Mouse (Mus musculus): ENCODE data around the gene Dot1l. TPM values are rescaled to one million over a fixed set of nuclear protein-coding genes. Genes with fewer than 3 reads are reported as not detected.
A peak's percentile ranks its signal among the peaks of the same experiment; 100 is the strongest.

Dot1l gene
- polyA plus RNA-seq, 1 experiment from 2014 or later, result 13.6 TPM

DNA sequence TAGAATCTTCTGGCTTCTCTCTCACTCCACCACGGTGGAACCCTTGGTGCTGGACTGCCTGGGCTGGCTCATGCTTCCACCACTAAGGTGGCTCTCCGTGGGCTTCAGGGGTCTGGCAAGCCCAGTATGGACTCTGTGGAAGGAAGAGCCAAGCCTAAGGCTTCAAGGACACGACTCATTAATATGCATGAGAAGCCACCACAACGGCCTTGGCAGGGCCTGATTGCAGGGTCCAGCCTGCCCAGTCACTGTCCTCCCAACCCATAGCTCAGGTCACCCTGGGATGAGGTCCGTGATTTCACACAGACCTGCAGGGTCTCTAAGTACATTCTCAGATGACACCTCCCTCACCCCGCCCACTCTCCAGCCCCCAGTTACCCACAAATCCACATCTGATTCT lies 84.8 kb downstream of the Dot1l start:
- peaks cover 24% of the 10 kb centered on the region for H3K27me3 ChIP-seq (replicated peaks; ENCODE audit: control insufficient read depth, insufficient read depth, low read length)
- no peak overlapping the region for H3K27ac ChIP-seq (ENCODE audit: low read depth, low read length)
- 62% methylated on average over 6 of the region's 6 CpGs for WGBS
- no peaks in the 10 kb centered on the region for H3K36me3 ChIP-seq (ENCODE audit: control insufficient read depth, insufficient read depth, low read length)
- no peak overlapping the region for H3K9ac ChIP-seq (ENCODE audit: low read length)
- ATAC-seq (no peak), DNase-seq (ENCODE audit: low spot score) (no peak)
- H3K4me2 ChIP-seq (ENCODE audit: low read length), result no peak overlapping the region
- H3K4me1 ChIP-seq (ENCODE audit: control insufficient read depth, insufficient read depth, low read length), result peaks cover 5% of the 10 kb centered on the region; the same call in 1 of the 2 replicates
- no peaks in the 10 kb centered on the region for H3K9me3 ChIP-seq (replicated peaks; ENCODE audit: control insufficient read depth, low read length)
- no peak overlapping the region for H3K4me3 ChIP-seq (ENCODE audit: low read depth, low read length)

DNA sequence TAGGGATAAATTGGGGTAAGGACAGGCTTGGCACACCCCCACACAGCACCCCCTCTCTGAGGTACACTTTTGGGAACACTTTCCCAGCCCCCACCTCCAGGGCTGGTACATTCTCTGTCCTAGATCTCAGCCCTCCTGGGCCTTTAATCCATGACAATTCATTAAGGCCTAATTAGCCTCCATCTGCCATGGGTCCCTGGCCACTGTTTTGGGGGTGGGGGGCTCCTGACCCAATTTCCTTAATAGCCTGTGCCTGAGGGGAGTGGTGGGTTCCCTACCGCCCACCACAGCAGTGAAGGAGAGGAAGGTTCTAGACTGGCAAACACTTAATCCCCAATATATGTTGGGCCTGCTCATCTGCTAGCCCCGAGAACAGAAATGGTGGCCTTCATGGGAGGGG lies 86.7 kb downstream of the Dot1l start:
- H3K36me3 ChIP-seq (ENCODE audit: control insufficient read depth, insufficient read depth, low read length), result no peaks in the 10 kb centered on the region
- 70% methylated on average over 2 of the region's 2 CpGs for WGBS
- H3K27me3 ChIP-seq (replicated peaks; ENCODE audit: control insufficient read depth, insufficient read depth, low read length), result peaks cover 24% of the 10 kb centered on the region

DNA sequence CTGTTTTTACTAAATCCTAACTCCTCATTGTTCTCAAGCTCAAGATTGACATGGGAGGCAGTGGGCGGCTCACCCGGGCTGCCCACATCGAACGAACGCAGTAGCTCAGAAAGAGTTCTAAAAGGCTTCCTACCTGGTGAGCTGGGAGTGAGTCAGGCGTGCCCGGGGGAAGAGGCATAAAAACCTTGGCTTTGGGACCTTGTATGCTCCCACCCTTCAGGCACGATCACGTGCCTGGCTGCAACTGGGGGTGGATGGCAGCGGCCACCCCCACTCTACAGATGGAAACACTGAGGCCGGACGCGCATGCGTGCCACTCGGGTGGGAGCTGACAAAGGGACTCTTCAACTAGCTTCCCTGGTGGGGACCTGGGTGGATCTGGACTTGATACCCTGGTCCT lies 87.3 kb downstream of the Dot1l start:
- Histone ChIP-seq H3K4me1 (ENCODE audit: control insufficient read depth, insufficient read depth, low read length) (peaks cover 5% of the 10 kb centered on the region; the same call in 1 of the 2 replicates), H3K4me3 (ENCODE audit: low read depth, low read length) (no peak overlapping the region), H3K27me3 (replicated peaks; ENCODE audit: control insufficient read depth, insufficient read depth, low read length) (peaks cover 24% of the 10 kb centered on the region), H3K36me3 (ENCODE audit: control insufficient read depth, insufficient read depth, low read length) (no peaks in the 10 kb centered on the region), H3K9ac (ENCODE audit: low read length) (no peak overlapping the region), H3K4me2 (ENCODE audit: low read length) (no peak overlapping the region), H3K9me3 (replicated peaks; ENCODE audit: control insufficient read depth, low read length) (no peaks in the 10 kb centered on the region), H3K27ac (ENCODE audit: low read depth, low read length) (no peak overlapping the region)
- ATAC-seq (no peak), DNase-seq (ENCODE audit: low spot score) (no peak)
- WGBS, result 85% methylated on average over 15 of the region's 15 CpGs

More for the DNA sequence above, 86.7 kb downstream of the Dot1l start:
- Histone ChIP-seq H3K4me3 (ENCODE audit: low read depth, low read length) (no peak overlapping the region), H3K4me2 (ENCODE audit: low read length) (no peak overlapping the region), H3K27ac (ENCODE audit: low read depth, low read length) (no peak overlapping the region), H3K4me1 (ENCODE audit: control insufficient read depth, insufficient read depth, low read length) (peaks cover 5% of the 10 kb centered on the region; the same call in 1 of the 2 replicates), H3K9ac (ENCODE audit: low read length) (no peak overlapping the region), H3K9me3 (replicated peaks; ENCODE audit: control insufficient read depth, low read length) (no peaks in the 10 kb centered on the region)
- DNase-seq (ENCODE audit: low spot score) (no peak), ATAC-seq (no peak)

GRCm38 (mm10) chr10:80843087-80843930 lies 88.3 kb downstream of the Dot1l start:
- ATAC-seq (peak; percentile 21; the same call in 1 of the 2 replicates), DNase-seq (ENCODE audit: low spot score) (no peak)
- Histone ChIP-seq H3K4me3 (ENCODE audit: low read depth, low read length) (peak overlapping the region; percentile 45), H3K9ac (ENCODE audit: low read length) (peak overlapping the region; percentile 64), H3K4me1 (ENCODE audit: control insufficient read depth, insufficient read depth, low read length) (peaks cover 5% of the 10 kb centered on the region; the same call in 1 of the 2 replicates), H3K4me2 (ENCODE audit: low read length) (peak overlapping the region; percentile 81), H3K27me3 (replicated peaks; ENCODE audit: control insufficient read depth, insufficient read depth, low read length) (peaks cover 24% of the 10 kb centered on the region), H3K36me3 (ENCODE audit: control insufficient read depth, insufficient read depth, low read length) (no peaks in the 10 kb centered on the region), H3K27ac (ENCODE audit: low read depth, low read length) (no peak overlapping the region), H3K9me3 (replicated peaks; ENCODE audit: control insufficient read depth, low read length) (no peaks in the 10 kb centered on the region)
- 7% methylated on average over 28 of the region's 32 CpGs for WGBS

GRCm38 (mm10) chr10:80843931-80844547 lies 89.0 kb downstream of the Dot1l start, which contains the start of gene Lingo3:
Lingo3 (minus strand) TSS chr10:80844039.
- Histone ChIP-seq H3K9me3 (replicated peaks; ENCODE audit: control insufficient read depth, low read length) (no peaks in the 10 kb centered on the region), H3K27ac (ENCODE audit: low read depth, low read length) (no peak within 1 kb of the TSS), H3K27me3 (replicated peaks; ENCODE audit: control insufficient read depth, insufficient read depth, low read length) (peaks cover 24% of the 10 kb centered on the region), H3K36me3 (ENCODE audit: control insufficient read depth, insufficient read depth, low read length) (no peaks in the 10 kb centered on the region), H3K4me3 (ENCODE audit: low read depth, low read length) (peak within 1 kb of the TSS; percentile 45), H3K4me1 (ENCODE audit: control insufficient read depth, insufficient read depth, low read length) (peaks cover 5% of the 10 kb centered on the region; the same call in 1 of the 2 replicates), H3K4me2 (ENCODE audit: low read length) (peak within 1 kb of the TSS; percentile 81), H3K9ac (ENCODE audit: low read length) (peak within 1 kb of the TSS; percentile 64)
- ATAC-seq (peak; percentile 60), DNase-seq (ENCODE audit: low spot score) (peak; percentile 63)
- WGBS, result 5% methylated on average over 39 of the region's 51 CpGs

MicroRNAs encoded within 50 kb of the gene (microRNA counts, 519-probe panel; counts per million panel counts)
- microRNA mmu-miR-1982, result not detected

Small RNAs within 50 kb of the gene (microRNA-seq; reads per million reads assigned to microRNA genes)
- gene Mir1982, result 4.6 reads per million, percentile 24 among the genes with 10 or more reads in this experiment

Other genes starting within 250 kb of the Dot1l start
- gene Atp8b3, start 216.1 kb upstream of the Dot1l start, polyA plus RNA-seq (2014; fragmentation: Nextera tagmentation; extraction: Ambion mirVana), result 0.30 and 0.33 TPM in 2 replicates
- gene Rexo1, start 193.6 kb upstream of the Dot1l start, polyA plus RNA-seq (2014; fragmentation: Nextera tagmentation; extraction: Ambion mirVana), result 22.3 and 28.8 TPM in 2 replicates
- 6.2 and 6.6 TPM in 2 replicates for gene Klf16, start 177.9 kb upstream of the Dot1l start, polyA plus RNA-seq (2014; fragmentation: Nextera tagmentation; extraction: Ambion mirVana)
- 118 and 126 TPM in 2 replicates for gene Abhd17a, start 164.9 kb upstream of the Dot1l start, polyA plus RNA-seq (2014; fragmentation: Nextera tagmentation; extraction: Ambion mirVana)
- 57.7 and 61.9 TPM in 2 replicates for gene Scamp4, start 152.3 kb upstream of the Dot1l start, polyA plus RNA-seq (2014; fragmentation: Nextera tagmentation; extraction: Ambion mirVana)
- 3.6 and 7.4 TPM in 2 replicates for gene Adat3, start 152.3 kb upstream of the Dot1l start, polyA plus RNA-seq (2014; fragmentation: Nextera tagmentation; extraction: Ambion mirVana)
- gene Gm49322, start 149.2 kb upstream of the Dot1l start, polyA plus RNA-seq (2014; fragmentation: Nextera tagmentation; extraction: Ambion mirVana), result 1.1 and 1.6 TPM in 2 replicates
- 35.9 and 49.2 TPM in 2 replicates for gene Csnk1g2, start 132.4 kb upstream of the Dot1l start, polyA plus RNA-seq (2014; fragmentation: Nextera tagmentation; extraction: Ambion mirVana)
- gene Btbd2, start 98.1 kb upstream of the Dot1l start, polyA plus RNA-seq (2014; fragmentation: Nextera tagmentation; extraction: Ambion mirVana), result 42.6 and 52.2 TPM in 2 replicates
- 43.1 and 49.1 TPM in 2 replicates for gene Mknk2, start 77.1 kb upstream of the Dot1l start, polyA plus RNA-seq (2014; fragmentation: Nextera tagmentation; extraction: Ambion mirVana)
- gene Mob3a, start 53.2 kb upstream of the Dot1l start, polyA plus RNA-seq (2014; fragmentation: Nextera tagmentation; extraction: Ambion mirVana), result 35.7 and 37.2 TPM in 2 replicates
- 16.0 and 21.5 TPM in 2 replicates for gene Izumo4, start 53.0 kb upstream of the Dot1l start, polyA plus RNA-seq (2014; fragmentation: Nextera tagmentation; extraction: Ambion mirVana)
- 81.0 and 99.5 TPM in 2 replicates for gene Ap3d1, start 12.9 kb upstream of the Dot1l start, polyA plus RNA-seq (2014; fragmentation: Nextera tagmentation; extraction: Ambion mirVana)
- 66.6 and 71.7 TPM in 2 replicates for gene Sf3a2, start 43.0 kb downstream of the Dot1l start, polyA plus RNA-seq (2014; fragmentation: Nextera tagmentation; extraction: Ambion mirVana)
- gene Plekhj1, start 43.4 kb downstream of the Dot1l start, polyA plus RNA-seq (2014; fragmentation: Nextera tagmentation; extraction: Ambion mirVana), result 140 and 143 TPM in 2 replicates
- gene Amh, start 50.0 kb downstream of the Dot1l start, polyA plus RNA-seq (2014; fragmentation: Nextera tagmentation; extraction: Ambion mirVana), result 0.10 TPM in 1 of 2 replicates, not detected in the other
- 0.30 and 0.31 TPM in 2 replicates for gene Jsrp1, start 58.3 kb downstream of the Dot1l start, polyA plus RNA-seq (2014; fragmentation: Nextera tagmentation; extraction: Ambion mirVana)
- gene Oaz1, start 71.5 kb downstream of the Dot1l start, polyA plus RNA-seq (2014; fragmentation: Nextera tagmentation; extraction: Ambion mirVana), result 1,568 and 1,701 TPM in 2 replicates
- gene Lingo3, start 88.8 kb downstream of the Dot1l start, polyA plus RNA-seq (2014; fragmentation: Nextera tagmentation; extraction: Ambion mirVana), result 2.7 and 4.7 TPM in 2 replicates
- gene Lsm7, start 100.0 kb downstream of the Dot1l start, polyA plus RNA-seq (2014; fragmentation: Nextera tagmentation; extraction: Ambion mirVana), result 265 and 372 TPM in 2 replicates
- gene Sppl2b, start 100.1 kb downstream of the Dot1l start, polyA plus RNA-seq (2014; fragmentation: Nextera tagmentation; extraction: Ambion mirVana), result 30.4 and 44.6 TPM in 2 replicates
- 0.10 and 0.13 TPM in 2 replicates for gene Tmprss9, start 116.6 kb downstream of the Dot1l start, polyA plus RNA-seq (2014; fragmentation: Nextera tagmentation; extraction: Ambion mirVana)
- gene Timm13, start 145.8 kb downstream of the Dot1l start, polyA plus RNA-seq (2014; fragmentation: Nextera tagmentation; extraction: Ambion mirVana), result 355 and 398 TPM in 2 replicates
- gene Lmnb2, start 163.0 kb downstream of the Dot1l start, polyA plus RNA-seq (2014; fragmentation: Nextera tagmentation; extraction: Ambion mirVana), result 12.1 and 14.4 TPM in 2 replicates
- gene Gadd45b, start 174.9 kb downstream of the Dot1l start, polyA plus RNA-seq (2014; fragmentation: Nextera tagmentation; extraction: Ambion mirVana), result 5.2 and 6.2 TPM in 2 replicates